Mouse (Mus musculus) T-helper 17 cell (primary cell): Measurements from ENCODE around the gene Prss41.

Experiments used
- in situ Hi-C, 2 experiments: fragments of 300-600 bp; cut with MboI, MseI; formaldehyde crosslinking; loops; 1 replicate in 1 of 2; 2 replicates in 1 of 2; pipeline ENCODE4 v1.15.1; 2025; ENCODE audit warnings: high pct_unique_total_duplicates in 2 of 2

The Prss41 gene

DNA sequence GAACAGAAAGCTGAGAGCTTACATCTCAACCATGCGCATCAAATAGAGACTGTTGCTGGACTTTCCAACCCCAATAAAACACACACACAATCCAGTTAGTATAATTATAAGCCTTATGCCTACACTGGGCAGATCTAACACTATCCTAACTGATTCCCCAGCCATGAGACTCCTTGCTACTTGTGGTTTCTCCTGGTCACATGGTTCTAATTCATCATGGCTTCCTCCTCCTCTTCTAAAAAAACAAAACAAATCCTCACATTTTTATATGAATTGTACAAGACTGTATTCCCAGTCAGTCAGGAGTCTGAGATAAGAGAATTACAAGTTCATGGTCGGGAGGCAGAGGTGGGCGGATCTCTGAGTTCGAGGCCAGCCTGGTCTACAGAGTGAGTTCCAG is 55.0 kb downstream of the Prss41 start:
- in situ Hi-C loops: no loop called here
